Mouse (Mus musculus): ENCODE data around the gene H2-Eb2.

The H2-Eb2 gene

DNA sequence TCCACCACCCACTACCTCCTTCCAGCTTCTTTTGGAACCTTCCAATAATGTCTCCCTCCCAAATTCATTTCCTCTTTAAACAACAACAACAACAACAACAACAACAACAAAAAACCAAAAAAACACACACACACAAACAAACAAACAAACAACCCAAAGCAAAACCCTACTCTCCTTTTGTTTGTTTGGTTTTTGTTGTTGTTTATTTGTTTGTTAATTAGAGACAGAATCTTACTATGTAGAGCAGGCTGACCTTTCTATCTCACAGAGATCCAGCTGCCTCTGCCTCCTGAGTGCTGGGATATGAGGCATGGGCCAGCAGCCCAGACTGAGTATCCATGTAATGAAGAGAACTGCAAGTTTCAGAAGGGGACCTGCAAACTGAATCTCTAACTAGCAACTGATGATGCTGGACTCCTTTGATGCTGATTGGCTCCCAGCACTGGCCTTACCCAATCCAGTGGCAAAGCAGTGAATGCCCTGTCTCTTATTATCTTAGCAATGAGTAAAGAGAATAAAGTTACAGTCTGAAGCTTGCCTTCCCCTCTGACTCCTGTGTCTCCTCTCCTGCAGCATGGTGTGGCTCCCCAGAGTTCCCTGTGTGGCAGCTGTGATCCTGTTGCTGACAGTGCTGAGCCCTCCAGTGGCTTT lies 20.0 kb upstream of the H2-Eb2 start, which contains the start of gene H2-Eb1:
Gene H2-Eb1 (plus strand): TSS at position 488 of the 651 bp plus-strand sequence.
- in situ Hi-C loops (cut with MboI; ENCODE audit: unreplicated experiment in 2 of 2), result loop anchor here in 1 of 2 experiments (5.0 kb wide), 1 partner anchor 43 kb away; no protein-coding TSS in a partner anchor

DNA sequence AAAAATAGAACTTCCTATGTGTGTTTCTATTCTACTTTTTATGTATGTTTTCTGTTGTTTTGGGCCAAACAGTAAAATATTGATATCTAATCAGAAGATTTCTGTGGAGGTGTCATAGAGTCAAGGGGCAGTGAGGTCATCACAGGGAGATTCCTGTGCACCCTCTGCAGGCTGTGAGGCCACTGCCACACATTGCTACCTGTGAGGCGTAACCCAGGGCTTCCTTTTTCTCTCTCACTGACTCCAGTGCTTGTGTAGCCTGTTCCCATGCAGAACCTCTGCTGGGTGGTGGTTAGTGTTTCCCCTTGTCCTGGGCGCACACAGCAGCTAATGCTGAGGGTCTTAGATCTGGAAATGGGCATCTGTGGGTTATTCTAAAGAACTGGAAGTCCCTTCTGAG lies 19.1 kb upstream of the H2-Eb2 start:
- in situ Hi-C loops (cut with MboI; ENCODE audit: unreplicated experiment in 2 of 2), result loop anchor here in 1 of 2 experiments (5.0 kb wide), 1 partner anchor 44 kb away; no protein-coding TSS in a partner anchor

DNA sequence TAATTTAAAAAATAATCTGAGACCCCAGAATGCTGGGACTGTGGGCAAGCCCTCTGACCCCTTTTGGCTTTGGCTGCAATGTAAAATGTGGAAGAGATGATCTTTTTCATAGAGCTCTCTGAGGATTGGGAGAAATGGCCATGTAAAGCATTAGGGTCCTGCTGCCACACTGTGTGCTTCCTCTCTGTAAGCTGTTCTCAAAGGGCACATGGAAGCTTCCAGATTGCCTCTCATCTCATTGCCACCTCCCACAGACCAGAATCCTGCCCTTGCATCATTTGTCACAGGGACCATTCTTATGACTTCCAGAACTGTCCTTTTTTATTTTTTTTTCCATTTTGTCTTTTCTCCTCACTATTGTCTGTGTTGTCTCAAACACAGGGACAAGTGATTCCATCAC lies 18.2 kb upstream of the H2-Eb2 start:
- in situ Hi-C loops (cut with MboI; ENCODE audit: unreplicated experiment in 2 of 2), result loop anchor here in 1 of 2 experiments (5.0 kb wide), 1 partner anchor 45 kb away; no protein-coding TSS in a partner anchor

DNA sequence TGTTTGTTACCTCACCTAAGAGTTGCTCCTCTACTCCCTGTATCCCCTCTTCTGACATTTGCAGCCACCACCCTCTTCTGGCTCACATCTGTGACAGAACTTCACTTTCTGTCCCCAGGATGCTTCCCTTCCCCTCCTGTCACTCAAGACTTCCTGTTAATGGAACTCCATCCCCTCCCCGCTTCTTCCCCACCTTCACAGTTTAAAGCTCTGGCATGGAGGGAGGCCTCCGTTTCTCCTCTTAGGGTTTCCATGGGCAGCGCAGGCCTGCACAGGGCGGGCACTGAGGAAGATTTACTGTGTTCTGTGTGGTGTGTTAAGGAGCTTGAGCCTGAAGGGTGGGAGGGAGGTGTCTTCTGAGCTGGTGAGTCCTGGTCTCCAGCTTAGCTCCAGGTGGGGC lies 17.3 kb upstream of the H2-Eb2 start:
- in situ Hi-C loops (cut with MboI; ENCODE audit: unreplicated experiment in 2 of 2), result loop anchor here in 1 of 2 experiments (5.0 kb wide), 1 partner anchor 46 kb away; no protein-coding TSS in a partner anchor

DNA sequence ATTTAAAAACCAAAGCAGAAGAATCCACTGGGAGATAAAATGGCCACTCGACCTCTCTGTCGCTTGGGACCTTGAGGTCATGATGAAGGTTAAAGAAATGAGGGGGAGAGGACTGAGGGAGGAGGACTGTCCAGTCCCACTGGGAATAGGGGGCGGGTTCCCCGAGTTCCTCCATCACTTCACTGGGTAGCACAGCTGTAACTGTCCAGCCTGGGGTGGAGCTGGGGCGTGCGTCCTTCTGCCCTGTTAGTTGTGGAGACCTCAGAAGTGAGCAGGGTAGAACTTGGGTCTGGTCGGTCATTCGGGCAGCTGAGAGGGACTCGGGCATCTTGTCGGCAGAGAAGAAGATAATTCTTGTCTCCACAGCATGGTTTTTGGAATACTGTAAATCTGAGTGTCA lies 16.2 kb upstream of the H2-Eb2 start:
- in situ Hi-C loops (cut with MboI; ENCODE audit: unreplicated experiment in 2 of 2), result loop anchor here in 1 of 2 experiments (5.0 kb wide), 1 partner anchor 47 kb away; no protein-coding TSS in a partner anchor

DNA sequence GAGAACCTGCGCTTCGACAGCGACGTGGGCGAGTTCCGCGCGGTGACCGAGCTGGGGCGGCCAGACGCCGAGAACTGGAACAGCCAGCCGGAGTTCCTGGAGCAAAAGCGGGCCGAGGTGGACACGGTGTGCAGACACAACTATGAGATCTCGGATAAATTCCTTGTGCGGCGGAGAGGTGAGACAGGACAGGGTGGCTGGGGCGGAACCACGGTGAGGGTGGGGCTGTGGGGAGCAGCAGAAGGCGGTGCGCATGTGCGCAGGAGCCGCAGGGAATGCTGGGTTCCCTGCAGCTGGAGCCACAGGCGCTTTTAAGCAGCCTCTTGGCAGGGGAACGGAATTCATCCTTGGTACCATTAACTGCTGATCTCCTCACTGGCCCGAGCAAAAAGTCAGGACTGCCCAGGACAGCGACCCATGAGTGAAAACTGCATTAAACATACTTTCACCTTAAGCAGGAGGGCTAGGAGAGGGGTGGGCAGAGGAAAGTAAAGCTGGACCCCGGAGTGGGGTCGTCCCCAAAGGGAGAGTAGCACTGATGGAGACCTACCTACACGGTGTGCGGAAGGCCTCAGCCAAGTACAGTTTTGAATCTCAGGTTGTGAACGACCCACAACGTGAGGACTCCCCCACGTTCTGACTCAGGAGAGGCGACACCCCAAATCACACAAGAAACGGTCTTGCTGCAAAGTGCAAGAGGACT lies 15.6 kb upstream of the H2-Eb2 start:
- in situ Hi-C loops (cut with MboI; ENCODE audit: unreplicated experiment in 2 of 2), result loop anchor here (5.0 kb wide), 2 partner anchors 37 to 48 kb away; no protein-coding TSS in a partner anchor

DNA sequence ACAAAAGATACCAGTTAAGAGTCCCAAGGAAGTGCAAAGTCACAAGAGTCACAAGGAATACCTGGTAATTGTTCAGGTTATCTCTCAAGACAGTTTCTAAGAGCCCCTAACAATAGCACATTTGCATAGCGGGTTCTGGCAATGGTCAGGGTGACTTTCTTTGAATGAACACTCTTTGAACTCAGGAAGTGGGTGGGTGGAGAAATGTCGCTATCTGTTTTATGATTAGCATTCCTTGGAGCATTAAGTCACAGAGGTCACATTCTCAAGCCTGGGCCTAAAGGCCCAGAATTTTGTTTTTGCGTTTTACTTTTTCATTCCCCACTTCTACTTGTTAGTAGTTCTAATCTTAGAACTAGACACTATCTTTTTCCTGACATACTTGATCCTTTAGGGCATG lies 14.9 kb upstream of the H2-Eb2 start:
- in situ Hi-C loops (cut with MboI; ENCODE audit: unreplicated experiment in 2 of 2), result loop anchor here in 1 of 2 experiments (5.0 kb wide), 1 partner anchor 37 kb away; no protein-coding TSS in a partner anchor

DNA sequence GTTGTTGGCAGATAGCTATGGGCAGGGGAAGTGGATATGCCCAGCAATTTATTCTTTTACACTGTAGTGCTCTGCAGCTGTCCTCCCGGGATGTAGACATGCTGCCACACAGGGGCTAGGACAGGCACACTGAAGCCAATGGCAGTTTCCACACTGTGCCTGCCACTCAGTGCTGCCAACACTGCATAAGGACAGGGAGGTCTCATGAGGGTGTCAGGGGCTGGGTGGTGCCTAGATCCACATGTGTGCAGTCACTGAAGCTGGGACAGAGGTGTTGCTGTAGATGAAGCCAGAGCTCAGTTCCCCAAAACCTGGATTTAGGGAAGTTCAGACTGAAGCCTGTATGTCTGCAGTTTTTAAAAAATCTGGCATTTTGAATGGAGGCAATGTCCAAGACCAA lies 13.3 kb upstream of the H2-Eb2 start:
- in situ Hi-C loops (cut with MboI; ENCODE audit: unreplicated experiment in 2 of 2), result loop anchor here in 1 of 2 experiments (5.0 kb wide), 1 partner anchor 35 kb away; no protein-coding TSS in a partner anchor

DNA sequence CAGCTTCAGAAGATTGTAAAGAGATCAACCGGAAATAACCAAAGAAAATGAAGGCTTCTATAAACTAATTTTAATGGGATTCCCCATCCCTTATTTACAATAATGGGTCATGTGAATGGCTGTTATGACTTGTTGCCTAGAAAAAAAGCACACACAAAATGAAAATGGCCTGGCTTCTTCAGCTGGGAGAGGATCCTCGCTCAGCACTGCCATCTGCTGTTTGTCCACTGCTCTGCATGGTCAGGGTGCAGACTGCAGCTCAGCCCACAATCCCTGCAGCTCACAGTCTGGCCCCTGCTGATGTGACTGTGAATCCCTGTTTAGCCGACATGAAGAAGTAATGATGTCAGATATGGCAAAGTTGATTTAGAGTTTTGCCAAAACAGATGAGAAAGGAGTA lies 12.1 kb upstream of the H2-Eb2 start:
- in situ Hi-C loops (cut with MboI; ENCODE audit: unreplicated experiment in 2 of 2), result loop anchor here in 1 of 2 experiments (5.0 kb wide), 1 partner anchor 34 kb away; no protein-coding TSS in a partner anchor

DNA sequence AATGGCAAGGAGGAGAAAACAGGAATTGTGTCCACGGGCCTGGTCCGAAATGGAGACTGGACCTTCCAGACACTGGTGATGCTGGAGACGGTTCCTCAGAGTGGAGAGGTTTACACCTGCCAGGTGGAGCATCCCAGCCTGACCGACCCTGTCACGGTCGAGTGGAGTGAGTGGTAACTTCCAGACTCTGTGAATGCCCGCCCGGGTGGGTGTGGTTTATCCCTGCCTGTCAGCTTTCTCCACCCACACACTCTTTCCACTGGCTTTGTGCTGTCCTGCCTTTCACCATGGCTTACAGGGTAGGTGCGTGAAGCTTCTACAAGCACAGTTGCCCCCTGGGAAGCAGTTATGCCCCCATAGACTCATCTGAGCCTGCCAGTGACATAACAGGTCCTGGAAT lies 11.2 kb upstream of the H2-Eb2 start:
- in situ Hi-C loops (cut with MboI; ENCODE audit: unreplicated experiment in 2 of 2), result loop anchor here in 1 of 2 experiments (5.0 kb wide), 1 partner anchor 33 kb away; no protein-coding TSS in a partner anchor

DNA sequence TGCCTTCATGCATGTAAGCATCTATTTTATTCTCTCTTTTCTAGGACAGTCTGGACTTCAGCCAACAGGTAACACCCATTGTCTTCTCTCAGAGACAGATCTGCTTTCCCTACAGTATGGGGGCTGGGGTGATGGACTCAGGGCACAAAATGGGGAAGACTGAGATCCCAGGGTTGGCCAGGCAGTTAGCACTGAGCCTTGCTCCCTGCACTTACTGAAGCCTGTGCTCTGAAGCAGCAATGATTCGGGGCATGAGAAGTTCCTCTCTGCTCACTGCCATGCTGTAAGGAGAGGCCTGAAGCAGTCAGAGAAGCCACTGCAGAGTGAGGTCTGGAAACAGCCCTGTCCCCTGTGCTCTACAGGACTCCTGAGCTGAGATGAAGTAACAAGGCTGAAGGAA lies 10.0 kb upstream of the H2-Eb2 start:
- in situ Hi-C loops (cut with MboI; ENCODE audit: unreplicated experiment in 2 of 2), result no loop called here

DNA sequence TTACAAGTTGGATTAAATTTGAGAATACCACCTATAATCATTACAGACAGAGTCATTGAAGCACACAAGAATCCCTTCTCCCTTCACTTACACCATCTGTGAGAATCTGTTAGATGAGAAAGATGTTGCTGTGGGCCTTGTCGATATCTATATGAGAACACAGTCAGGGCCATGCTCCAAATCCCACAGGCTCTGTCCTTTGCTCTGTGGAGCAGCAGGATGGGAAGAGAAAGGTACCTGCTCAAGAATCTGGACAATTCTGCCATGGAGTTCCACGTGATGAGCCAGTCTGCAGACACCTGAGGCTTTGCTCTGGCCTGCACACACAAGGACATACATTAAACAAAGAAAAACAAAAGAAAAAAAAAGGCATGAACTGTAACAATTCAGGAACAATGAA lies 8.8 kb upstream of the H2-Eb2 start:
- in situ Hi-C loops (cut with MboI; ENCODE audit: unreplicated experiment in 2 of 2), result no loop called here

DNA sequence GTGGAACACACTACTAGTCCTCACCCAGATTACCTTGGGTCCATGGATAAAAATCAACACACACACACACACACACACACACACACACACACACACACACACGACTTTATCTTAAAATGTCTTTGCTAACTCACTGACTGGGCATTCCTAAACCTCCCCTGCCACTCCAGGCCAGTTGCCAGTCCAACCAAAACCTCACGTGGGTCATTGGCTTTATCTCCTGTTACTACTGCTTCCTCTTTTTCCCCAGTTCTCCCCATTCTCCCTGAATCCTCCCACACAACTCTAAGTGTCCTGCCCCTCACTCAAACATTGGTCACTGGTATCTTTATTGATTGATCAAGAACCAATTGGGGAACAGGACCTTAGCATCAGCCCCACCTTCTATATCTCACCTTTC lies 8.2 kb upstream of the H2-Eb2 start:
- in situ Hi-C loops (cut with MboI; ENCODE audit: unreplicated experiment in 2 of 2), result no loop called here

DNA sequence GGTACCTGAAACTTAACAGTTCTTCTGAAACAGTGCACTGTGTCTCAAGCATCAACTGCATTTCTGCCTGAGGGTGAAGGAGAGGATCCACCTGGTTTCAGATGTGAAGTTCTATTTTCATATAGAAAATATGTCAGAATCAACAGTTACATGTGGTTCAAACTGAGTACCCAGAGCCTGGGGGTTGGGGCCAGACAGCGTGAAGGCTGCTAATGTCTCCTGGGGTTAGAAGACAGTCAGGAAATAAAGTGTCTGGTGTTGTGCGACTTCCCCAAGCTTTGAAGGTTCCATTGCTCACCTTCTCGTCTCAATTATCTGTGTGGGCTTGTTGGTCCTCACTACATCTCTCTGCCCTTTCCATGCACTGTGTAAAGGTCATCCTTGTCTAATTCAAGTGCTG lies 908 bp downstream of the H2-Eb2 start:
- in situ Hi-C loops (cut with MboI; ENCODE audit: unreplicated experiment in 2 of 2), result no loop called here

DNA sequence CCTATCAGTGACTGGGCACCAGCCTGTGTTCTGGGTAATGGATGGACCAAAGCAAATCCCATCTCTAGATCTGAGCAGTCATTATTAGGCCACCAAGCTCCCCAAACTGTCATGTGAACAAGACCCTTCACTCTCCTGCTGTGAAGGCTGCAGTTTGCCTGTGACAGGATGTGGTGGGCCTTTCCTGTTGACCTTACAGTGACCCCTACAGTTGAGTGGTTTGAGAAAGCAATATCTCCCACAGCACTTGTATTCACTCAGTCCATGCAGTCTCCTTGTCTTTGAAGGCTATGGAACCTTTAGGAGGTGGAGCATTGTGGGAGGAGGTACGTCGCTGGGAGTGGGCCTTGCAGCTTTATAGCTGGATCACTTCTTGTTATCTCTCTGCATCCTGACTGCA lies 4.3 kb downstream of the H2-Eb2 start:
- in situ Hi-C loops (cut with MboI; ENCODE audit: unreplicated experiment in 2 of 2), result no loop called here

DNA sequence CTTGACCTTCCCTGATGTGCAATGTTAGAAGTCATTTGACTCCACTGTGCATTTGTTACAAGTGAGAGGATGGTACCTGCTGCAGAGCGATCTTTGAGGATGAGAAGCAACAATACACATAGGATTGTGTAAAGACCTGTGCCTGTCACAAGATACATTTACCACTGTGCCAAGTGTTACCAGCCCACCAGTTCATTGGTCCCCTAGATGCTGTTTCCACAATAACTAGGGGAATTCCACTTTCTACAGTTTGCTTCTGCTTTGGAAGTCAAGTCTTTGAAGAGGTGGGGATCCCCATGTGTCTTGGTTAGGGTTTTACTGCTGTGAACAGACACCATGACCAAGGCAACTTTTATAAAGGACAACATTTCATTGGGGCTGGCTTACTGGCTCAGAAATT lies 5.7 kb downstream of the H2-Eb2 start:
- in situ Hi-C loops (cut with MboI; ENCODE audit: unreplicated experiment in 2 of 2), result no loop called here

DNA sequence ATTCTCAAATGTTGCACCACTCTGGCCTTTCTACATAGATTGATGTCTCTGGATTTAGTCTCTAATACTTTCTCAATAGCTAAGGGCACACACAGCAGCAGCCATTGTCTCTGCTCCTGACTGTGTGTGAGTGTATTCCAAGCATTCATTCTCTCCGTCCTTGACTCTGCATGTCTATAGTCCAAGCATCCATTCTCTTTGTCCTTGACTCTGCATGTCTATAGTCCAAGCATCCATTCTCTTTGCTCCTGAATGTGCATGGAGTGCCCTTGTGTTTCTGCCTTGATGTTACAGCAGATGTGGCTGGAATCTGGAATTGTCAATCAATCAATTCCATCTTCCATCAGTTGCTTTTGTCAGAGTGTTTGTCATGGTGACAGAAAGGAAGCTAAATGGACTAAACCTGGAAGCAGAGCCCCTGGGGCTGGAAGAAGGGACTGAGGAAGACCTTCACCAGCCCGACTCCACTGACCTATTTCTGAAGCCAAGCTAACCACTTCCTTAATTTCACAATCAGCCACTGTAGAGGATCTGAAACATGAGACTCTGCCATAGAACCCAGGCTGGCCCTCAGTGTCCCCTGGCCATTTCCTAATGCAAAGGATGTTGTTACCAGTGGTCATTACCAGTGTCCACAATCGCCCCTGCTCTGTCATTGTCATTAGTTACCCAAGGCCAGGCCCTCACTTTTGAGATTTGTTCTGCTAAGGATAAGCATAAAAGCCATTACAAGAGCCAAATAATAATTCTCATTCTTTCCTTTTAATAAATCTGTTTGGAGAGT lies 15.3 kb downstream of the H2-Eb2 start:
- in situ Hi-C loops (cut with MboI; ENCODE audit: unreplicated experiment in 2 of 2), result no loop called here

DNA sequence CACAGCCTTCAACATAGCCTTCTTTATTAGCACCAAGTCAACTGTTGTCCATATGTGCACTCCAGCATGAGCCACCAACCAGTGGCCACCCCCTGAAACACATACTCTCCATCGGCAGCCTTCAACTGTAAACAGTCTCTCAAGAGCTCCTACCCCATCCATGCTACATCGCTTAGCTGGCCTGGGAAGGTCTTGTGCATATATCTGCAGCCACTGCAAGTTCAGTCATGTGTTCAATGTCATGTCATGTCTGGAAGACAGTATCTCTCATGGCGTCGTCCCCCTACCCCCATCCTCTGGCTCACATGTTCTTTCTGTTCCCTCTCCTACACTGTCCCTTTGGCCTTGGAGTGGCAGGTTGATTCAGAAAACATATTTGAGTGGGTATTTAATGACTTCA lies 19.4 kb downstream of the H2-Eb2 start:
- in situ Hi-C loops (cut with MboI; ENCODE audit: unreplicated experiment in 2 of 2), result loop anchor here (5.0 kb wide), 3 partner anchors 33 to 98 kb away; partner anchors contain the start of gene H2-Ab1 (in 1 of the 2)

DNA sequence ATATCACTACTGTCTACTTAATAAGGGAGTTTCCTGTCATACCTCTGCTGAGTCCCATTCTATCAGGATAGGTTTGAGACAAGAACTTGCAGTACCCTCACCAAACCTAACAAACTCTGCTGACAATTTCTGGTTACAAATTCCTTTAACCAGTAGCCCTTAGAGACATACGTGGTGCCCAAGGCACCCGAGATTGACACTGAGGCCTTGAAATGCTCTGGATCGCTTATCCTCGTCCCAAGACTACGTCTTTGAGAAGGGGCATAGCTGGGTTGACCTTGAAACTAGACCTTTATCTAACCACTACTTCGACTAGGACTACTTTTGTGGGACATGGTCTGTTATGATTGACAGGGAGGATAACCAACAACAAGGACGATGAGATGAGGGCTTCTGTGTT lies 20.0 kb downstream of the H2-Eb2 start:
- in situ Hi-C loops (cut with MboI; ENCODE audit: unreplicated experiment in 2 of 2), result loop anchor here (5.0 kb wide), 3 partner anchors 33 to 98 kb away; partner anchors contain the start of gene H2-Ab1 (in 1 of the 2)

DNA sequence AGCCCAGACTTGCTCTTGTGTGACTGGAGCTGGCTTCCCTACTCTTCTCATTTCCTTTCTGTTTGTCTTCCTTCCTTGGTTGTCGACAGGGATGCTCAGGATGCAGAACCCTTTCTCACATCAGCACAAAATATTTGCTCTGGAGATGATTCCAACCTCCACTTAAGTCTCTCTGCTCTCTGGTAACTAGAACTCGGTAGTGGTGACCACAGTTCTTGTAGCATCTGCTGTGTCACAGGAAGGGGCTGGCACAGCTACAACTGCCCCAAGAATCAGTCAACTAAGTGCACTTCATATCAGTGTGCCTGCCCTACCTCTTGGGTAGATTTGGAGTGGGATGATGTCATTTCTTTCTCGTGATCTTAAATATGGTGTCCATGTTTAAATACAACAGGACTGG lies 20.6 kb downstream of the H2-Eb2 start:
- in situ Hi-C loops (cut with MboI; ENCODE audit: unreplicated experiment in 2 of 2), result loop anchor here (5.0 kb wide), 3 partner anchors 34 to 99 kb away; partner anchors contain the start of gene H2-Ab1 (in 1 of the 2)

Data from v-Abl transformed pro-B cells (cell line).